Mouse (Mus musculus) regulatory T cell (primary cell): ENCODE measurements around the gene Gm10577.

Source experiments
- in situ Hi-C: fragments of 300-600 bp; cut with MboI, MseI; formaldehyde crosslinking; loops from one replicate; pipeline ENCODE4 v1.15.1; 2025; ENCODE audit warnings: high pct_unique_total_duplicates

The Gm10577 gene

DNA sequence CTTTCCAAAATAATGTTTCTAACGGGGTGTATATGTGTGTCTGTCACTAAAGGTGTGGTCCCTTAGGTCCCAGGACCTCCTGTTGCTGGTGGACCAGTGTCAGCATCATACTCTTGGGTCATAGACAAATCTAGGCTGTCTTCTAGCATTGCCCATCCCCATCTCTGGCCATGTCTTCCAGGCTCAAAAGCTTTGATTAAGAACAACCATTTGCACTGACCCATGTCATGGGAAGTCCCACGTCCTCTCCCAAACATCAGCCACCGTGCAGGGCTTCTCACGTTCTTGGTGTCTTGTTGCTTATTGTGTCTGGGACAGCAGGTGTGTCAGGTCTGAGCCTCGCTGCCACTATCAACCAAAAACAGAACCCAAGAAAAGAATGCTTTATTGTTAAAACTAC is 24.9 kb downstream of the Gm10577 start:
- in situ Hi-C loops = loop anchor here (5.0 kb wide), 1 partner anchor 152 kb away; no protein-coding TSS in a partner anchor

- in situ Hi-C loops = loop anchor here (5.0 kb wide), 1 partner anchor 153 kb away; no protein-coding TSS in a partner anchor
Measured at GRCm38 (mm10) chr4:100994442-100995255, 25.8 kb downstream of the Gm10577 start.

GRCm38 (mm10) chr4:100992086-100992485 is 28.4 kb downstream of the Gm10577 start:
- in situ Hi-C loops = no loop called here

- in situ Hi-C loops = no loop called here
Measured at GRCm38 (mm10) chr4:100990996-100991395, 29.5 kb downstream of the Gm10577 start.

DNA sequence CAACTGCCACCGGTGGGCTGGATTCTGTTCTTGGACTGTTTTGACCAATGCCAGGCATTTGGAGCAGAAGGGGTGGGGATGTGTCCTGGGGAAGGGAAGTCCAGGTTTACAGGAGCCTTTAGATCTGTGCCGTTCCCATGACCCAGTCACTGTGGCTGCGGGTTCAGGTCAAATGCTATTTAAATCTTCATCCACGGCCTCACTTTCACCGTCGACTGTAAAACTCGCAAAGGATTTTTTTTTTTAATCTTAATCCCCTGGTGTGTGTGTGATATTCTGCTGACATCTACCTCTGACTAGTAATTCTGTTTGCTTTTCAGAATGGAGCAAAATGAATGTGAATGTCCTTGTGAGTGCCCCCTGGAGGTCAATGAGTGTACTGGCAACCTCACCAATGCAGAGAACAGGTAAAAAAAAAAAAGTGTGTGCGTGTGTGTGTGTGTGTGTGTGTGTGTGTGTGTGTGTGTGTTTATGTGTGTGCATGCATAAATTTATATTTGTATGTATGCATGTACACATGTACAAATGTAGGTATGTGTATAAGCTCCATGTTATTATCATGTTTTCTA is 32.2 kb downstream of the Gm10577 start:
- in situ Hi-C loops = no loop called here

DNA sequence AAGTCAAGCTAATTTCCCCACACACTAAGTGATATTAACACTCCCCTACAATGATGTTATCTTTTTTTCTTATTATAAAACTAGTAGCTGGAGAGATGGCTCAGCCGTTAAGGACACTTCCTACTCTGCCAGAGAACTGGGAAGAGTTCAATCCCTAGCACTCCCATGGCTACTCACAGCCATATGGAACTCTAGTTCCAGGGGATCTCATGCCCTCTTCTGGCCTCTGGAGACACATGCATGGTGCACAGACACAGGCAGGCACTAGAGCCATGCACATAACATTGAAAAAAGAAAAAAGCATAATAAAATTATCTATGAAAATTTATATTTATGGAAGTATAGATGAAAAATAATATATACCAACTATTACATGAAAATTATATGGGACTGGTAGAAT is 33.3 kb downstream of the Gm10577 start:
- in situ Hi-C loops = no loop called here

DNA sequence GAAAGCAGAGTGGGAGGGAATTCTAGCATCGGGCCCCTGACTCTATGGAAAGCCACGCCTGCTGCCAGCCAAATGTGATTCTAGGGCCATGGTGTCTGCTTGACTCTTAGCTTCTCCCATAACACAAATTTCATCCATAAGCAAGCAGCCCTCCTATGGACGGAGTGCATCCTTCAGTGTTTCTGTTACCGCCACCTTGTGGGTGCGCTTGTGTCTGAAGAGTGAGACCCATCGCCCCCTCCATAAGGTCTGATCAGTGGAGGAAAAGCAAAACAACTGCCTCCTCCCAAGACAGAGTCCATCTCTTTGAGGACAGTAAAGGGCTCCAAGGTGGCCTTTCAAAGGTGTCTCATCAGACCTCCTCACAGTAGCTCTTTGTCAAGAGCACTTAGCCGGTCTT is 43.0 kb downstream of the Gm10577 start:
- in situ Hi-C loops = no loop called here

DNA sequence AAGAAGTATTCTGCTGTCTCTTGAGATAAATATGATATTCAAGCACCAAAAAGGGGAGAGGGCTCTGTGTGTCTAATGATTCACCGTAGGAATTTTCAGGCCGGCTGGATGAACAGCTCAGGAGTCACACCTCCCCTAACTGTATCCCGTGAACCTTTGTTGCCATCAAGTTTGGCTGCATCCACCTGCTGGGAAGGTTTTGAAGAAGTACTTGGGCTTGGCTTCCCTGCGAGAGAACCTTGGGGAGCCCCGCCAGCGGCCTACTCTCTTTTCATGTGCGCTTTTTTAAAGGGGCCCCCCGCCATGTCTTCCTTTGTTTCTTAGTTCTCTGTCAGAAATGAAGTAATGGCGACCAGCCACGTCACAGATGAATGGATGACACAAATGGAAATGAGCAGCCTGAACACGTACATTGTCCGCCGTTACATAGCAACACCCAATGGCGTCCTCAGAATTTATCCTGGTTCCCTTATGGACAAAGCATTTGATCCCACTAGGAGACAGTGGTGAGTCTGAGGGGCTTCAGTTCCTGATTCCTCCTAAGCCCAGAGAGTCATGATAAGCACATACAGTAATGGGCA is 46.0 kb downstream of the Gm10577 start:
- in situ Hi-C loops = no loop called here

GRCm38 (mm10) chr4:100973641-100974454 is 46.6 kb downstream of the Gm10577 start:
- in situ Hi-C loops = no loop called here
